Mouse (Mus musculus): ENCODE measurements at regions not wholly inside any gene's neighbourhood (a gene's known extent, or its start where the extent isn't known, plus 50 kb on each side); places are given as distances from the start of the nearest gene placed in this dataset.

DNA sequence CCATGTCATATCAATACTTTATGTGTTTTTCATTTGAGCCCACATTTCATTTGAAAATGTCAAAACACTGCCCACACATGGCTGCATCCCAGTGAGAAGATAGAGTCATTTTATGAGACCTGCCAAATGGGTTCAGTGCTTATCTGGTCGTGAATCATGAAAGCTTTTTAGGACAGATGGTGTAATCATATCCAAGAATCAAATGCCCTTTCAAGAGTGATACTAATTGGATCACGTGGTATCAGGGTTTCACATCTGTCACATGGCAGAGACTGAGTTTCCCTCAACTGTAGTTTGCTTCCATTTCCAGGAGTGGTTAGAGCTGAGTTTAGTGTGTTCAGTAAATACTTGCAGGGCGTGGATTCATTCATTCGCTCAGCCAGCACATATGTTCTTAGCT is 87.2 kb upstream of the Agbl1 start:
- in situ Hi-C loops (cut with MboI, MseI) = no loop called here

- in situ Hi-C loops (cut with MboI, MseI) = no loop called here
Measured at GRCm38 (mm10) chr7:76146385-76146784, 83.3 kb upstream of the Agbl1 start.

DNA sequence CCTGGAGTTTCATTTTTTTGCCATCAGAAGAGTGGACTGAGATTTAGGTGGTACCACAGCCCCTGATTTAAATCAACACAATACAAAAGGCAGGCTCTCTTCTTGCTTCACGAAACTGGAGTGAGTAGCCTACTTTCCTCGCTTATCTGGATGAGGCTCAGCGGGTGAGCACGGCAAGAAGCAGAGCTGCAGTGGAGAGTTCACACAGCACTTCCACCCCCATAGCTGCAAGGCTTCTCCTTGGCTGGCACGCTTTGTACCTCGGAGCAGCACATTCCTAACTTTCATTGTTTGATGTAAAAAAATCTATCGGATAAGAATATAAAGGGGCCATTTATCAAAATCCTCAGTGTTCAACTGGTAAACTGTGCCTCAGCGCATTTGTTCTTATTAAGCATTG is 72.8 kb upstream of the Agbl1 start:
- in situ Hi-C loops (cut with MboI, MseI) = no loop called here

DNA sequence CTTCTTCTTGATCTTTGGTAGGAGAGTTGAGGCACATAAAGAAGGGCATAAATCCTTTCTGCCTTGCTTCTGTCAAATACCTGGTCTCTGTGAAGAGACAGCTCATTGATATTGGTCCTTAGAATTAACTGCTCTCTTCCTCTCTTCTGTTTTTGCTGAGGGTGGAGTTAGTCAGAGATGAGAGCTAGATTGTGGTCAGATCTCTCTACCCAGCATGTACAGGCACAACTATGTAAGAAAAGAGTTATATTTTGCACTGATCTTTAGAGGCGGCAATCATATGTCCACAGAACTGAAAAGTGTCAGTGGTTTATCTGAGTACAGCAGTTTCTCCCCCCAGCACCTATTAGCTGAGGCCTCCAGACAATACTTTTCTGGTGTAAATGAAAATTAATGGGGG is 65.5 kb upstream of the Agbl1 start:
- in situ Hi-C loops (cut with MboI, MseI) = no loop called here

DNA sequence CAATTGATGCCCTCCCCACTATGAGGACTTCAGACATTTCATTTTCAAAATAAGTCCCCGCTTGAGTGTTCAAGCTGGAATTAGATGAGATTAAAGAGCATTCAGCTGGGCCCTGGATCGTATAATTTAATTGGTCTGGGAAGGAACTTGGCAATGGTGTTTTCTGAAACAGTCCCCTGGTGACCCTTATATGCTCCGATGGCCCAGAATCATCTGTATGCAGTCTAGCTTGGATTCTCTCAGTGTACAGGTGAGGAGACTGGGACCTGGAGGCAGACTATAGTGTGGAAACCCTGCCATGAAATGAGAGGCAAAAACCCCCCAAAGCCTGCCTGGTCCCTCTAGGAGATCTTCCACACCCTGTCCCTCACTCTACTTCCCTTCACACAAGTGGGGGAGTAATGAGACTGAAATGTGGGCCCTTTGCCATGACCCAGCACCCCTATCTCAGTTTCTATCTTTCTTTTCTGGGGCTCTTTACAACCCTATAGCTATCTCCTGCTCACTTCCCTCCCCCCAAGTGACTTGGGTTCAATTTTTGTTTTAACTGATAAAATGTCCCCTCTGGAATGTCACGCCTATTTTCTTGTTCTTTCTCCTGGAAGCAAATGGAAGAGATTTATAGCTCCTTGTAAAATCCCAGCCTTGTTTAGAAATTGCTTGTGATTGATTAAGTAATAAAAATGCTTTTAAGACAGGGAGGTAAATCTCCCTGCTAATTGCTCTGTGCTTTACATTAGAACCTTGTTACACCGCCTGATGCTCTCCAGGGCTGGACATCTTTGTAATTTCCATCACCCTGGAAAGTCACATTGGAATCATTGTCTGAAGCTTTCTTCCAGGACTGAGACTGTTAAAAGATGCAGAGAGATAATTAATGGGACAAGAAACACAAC is 64.7 kb upstream of the Agbl1 start:
- in situ Hi-C loops (cut with MboI, MseI) = no loop called here

DNA sequence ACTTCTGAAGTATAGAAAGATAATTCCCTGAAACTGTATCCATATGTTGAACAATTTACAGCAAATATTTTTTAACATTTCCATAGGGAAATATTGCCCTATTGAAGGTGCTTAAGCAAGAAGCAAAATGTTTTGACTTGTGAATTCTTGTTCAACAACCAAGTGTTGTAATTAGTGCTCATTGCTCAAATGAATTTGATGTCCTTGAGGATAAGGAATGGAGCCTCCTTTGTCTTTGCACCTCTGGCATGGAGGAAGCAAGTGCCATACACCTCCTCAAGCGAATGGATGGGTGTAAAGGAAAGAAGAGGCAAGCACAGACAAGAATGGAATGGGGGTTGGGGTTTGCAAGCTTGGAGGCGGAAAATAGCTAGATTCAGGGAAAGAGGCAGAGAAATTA is 59.2 kb upstream of the Agbl1 start:
- in situ Hi-C loops (cut with MboI, MseI) = no loop called here

DNA sequence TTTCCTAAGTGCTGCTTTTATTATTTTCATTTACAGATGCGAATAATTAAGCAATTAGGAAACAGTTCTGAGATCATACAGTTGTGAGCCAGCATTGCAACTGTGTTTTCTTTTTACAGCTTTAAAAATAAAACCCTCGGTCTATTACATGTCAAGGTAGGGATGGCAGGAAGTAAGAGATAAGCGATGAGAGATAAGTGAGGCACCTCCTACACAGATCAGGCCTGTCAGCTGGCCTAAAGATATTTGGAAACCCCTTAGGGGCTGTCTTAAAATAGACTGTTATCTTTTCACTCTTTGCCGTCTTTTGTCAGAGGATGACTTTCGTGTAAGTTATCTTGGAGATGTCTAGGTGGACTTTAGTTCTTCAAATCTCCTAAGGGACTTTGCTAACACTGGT is 53.5 kb upstream of the Agbl1 start:
- in situ Hi-C loops (cut with MboI, MseI) = loop anchor here (25.0 kb wide), 1 partner anchor 839 kb away; no protein-coding TSS in a partner anchor

GRCm38 (mm10) chr7:76177420-76177819 is 52.3 kb upstream of the Agbl1 start:
- in situ Hi-C loops (cut with MboI, MseI) = loop anchor here (25.0 kb wide), 1 partner anchor 840 kb away; no protein-coding TSS in a partner anchor
